Mouse (Mus musculus): ENCODE results near the gene Emb.

Emb gene

GRCm38 (mm10) chr13:117220501-117221321 is 12.4 kb downstream of the Emb start, which contains the start of gene Gm17509:
TSS of gene Gm17509 (minus strand) at chr13:117221075.
- DNase-seq (ENCODE audit: low read depth, low spot score): peak; percentile 90

- DNase-seq (ENCODE audit: low read depth, low spot score): no peak
Measured at GRCm38 (mm10) chr13:117223125-117223524, 14.8 kb downstream of the Emb start.

- DNase-seq (ENCODE audit: low read depth, low spot score): no peak
Measured at GRCm38 (mm10) chr13:117224901-117225300, 16.6 kb downstream of the Emb start.

GRCm38 (mm10) chr13:117225561-117225960 is 17.2 kb downstream of the Emb start:
- no peak for DNase-seq (ENCODE audit: low read depth, low spot score)

- DNase-seq (ENCODE audit: low read depth, low spot score): no peak
Measured at GRCm38 (mm10) chr13:117230371-117231110, 22.2 kb downstream of the Emb start.

- DNase-seq (ENCODE audit: low read depth, low spot score): no peak
Measured at GRCm38 (mm10) chr13:117233808-117234207, 25.5 kb downstream of the Emb start.

GRCm38 (mm10) chr13:117234486-117234885 is 26.1 kb downstream of the Emb start:
- no peak for DNase-seq (ENCODE audit: low read depth, low spot score)

GRCm38 (mm10) chr13:117235530-117236212 is 27.3 kb downstream of the Emb start:
- DNase-seq (ENCODE audit: low read depth, low spot score): peak; percentile 83

GRCm38 (mm10) chr13:117237111-117237510 is 28.8 kb downstream of the Emb start:
- DNase-seq (ENCODE audit: low read depth, low spot score): peak; percentile 92

GRCm38 (mm10) chr13:117242063-117242462 is 33.7 kb downstream of the Emb start:
- no peak for DNase-seq (ENCODE audit: low read depth, low spot score)

- DNase-seq (ENCODE audit: low read depth, low spot score): no peak
Measured at GRCm38 (mm10) chr13:117242621-117243020, 34.3 kb downstream of the Emb start.

GRCm38 (mm10) chr13:117260704-117261103 is 52.4 kb downstream of the Emb start:
- no peak for DNase-seq (ENCODE audit: low read depth, low spot score)

- no peak for DNase-seq (ENCODE audit: low read depth, low spot score)
Measured at GRCm38 (mm10) chr13:117266156-117266555, 57.8 kb downstream of the Emb start.

GRCm38 (mm10) chr13:117267963-117268362 is 59.6 kb downstream of the Emb start:
- no peak for DNase-seq (ENCODE audit: low read depth, low spot score)

- peak; percentile 31 for DNase-seq (ENCODE audit: low read depth, low spot score)
Measured at GRCm38 (mm10) chr13:117284036-117284435, 75.7 kb downstream of the Emb start.

GRCm38 (mm10) chr13:117286939-117287338 is 78.6 kb downstream of the Emb start:
- DNase-seq (ENCODE audit: low read depth, low spot score): peak; percentile 49

GRCm38 (mm10) chr13:117287400-117287799 is 79.1 kb downstream of the Emb start:
- no peak for DNase-seq (ENCODE audit: low read depth, low spot score)

- peak; percentile 76 for DNase-seq (ENCODE audit: low read depth, low spot score)
Measured at GRCm38 (mm10) chr13:117289494-117290270, 81.3 kb downstream of the Emb start.

- peak; percentile 82 for DNase-seq (ENCODE audit: low read depth, low spot score)
Measured at GRCm38 (mm10) chr13:117311446-117312225, 103.3 kb downstream of the Emb start.

All from A20 (cell line).